Mouse (Mus musculus) activated CD4-positive, CD25-positive, alpha-beta regulatory T cell, adult 9 weeks (primary cell): ENCODE results near the gene Arvcf. TPM values are rescaled to one million over a fixed set of nuclear protein-coding genes. Genes with fewer than 3 reads are reported as not detected.

Source experiments
- polyA plus RNA-seq: library from polyadenylated mRNA; unstranded; fragments of 100-300 nt; shearing (Covaris generic); gene quantifications from one replicate; pipeline ENCODE4 v1.2.1, GENCODE M21; 2017

Arvcf gene
- 1.3 TPM for polyA plus RNA-seq

DNA sequence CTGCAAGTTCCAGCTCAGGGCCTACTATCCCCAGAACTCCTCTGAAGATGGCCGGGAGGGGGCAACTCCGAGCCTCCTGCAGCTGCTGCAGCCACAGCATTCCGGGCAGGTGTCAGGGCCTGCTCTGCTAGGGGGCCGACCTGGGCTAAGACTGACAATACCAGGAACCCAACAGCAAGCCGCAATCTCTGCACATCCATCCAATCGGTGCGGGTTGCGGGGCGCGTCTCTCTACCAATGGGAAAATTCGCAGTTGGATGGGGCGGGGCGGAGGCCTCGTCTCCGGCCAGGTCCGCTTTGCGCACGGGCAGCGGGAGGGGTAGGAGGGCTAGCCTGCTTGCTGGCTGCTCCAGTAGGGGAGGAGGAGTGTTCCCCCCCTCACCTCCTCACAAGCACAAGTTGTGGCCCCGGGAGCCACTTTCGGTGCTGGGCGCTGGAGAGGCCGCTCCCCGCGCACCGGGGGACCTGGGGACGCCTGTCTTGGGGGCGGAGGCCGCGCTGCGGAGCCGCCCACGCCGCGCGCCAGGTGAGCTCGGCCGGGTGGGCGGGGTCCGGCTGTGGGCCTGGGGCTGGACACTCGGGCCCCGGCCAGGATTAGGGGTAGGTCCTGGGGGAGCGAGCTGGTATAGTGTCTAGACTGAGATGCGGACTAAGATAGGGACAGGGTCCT is at the start of gene Arvcf, which contains the start of gene Tango2:
Gene Arvcf, plus strand, starts transcription at position 252 of the 670 bp plus-strand sequence.
Gene Tango2, minus strand, starts transcription at position 173 of the 670 bp plus-strand sequence.

DNA sequence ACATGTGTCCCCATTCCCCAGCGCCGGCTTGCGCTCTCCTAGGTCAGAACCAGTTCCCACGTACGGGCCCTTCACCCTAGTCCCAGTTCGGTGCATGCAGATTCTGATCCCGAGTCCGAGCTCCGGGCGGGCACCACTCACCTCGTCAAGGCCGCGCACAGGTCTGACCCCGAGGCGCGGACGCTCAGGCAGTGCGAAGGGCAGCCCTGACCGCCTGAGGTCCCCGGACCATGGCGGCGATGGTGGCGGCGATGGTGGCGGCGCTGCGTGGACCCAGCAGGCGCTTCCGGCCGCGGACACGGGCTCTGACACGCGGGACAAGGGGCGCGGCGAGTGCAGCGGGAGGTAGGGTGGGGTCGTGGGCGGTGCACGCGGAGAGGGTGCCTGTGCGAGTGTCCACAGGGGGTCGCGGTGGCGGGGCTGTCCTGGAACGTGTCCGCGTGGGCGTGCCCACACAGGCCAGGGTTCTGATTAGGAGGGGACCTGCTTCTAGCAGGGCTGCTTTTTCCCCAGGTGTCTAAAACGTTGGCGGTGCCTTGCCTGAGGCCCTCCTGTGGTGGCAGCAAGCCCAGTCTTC is 78.3 kb downstream of the Arvcf start, which contains the start of gene Txnrd2:
Gene Txnrd2, plus strand, starts transcription at position 170 of the 577 bp plus-strand sequence.

DNA sequence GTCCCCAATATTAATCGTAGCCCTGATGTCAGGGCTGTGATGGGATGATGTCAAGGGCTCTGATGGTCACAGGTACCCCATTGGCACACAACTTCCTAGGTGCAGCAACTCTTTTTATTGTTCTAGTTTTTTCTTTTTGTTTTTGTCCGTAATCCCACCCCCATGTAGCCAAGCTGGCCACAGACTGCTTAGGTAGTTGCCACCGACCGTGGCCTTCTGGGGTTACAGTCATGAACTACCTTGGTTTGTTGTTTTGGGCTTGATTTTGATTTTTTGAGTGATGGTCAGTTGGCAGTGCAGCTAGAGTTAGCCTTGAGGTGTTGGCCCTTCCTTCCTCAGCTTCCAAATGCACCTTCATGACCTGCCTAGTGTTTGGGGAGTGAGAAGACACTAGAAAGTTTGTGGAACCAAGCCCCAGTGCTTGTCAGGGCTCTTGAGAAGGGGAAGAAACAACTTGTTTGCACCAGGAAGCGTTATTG is 78.9 kb downstream of the Arvcf start, which contains the start of gene Comt:
Gene Comt, minus strand, starts transcription at position 51 of the 479 bp plus-strand sequence.

Other genes with a start within 250 kb of the Arvcf start
- not detected for gene Rtn4r, start 220.5 kb upstream of the Arvcf start, polyA plus RNA-seq
- gene Ccdc188, start 130.3 kb upstream of the Arvcf start, polyA plus RNA-seq: not detected
- 2.7 TPM for gene Zdhhc8, start 113.0 kb upstream of the Arvcf start, polyA plus RNA-seq
- gene Trmt2a, start 99.5 kb upstream of the Arvcf start, polyA plus RNA-seq: 102 TPM
- 190 TPM for gene Ranbp1, start 99.5 kb upstream of the Arvcf start, polyA plus RNA-seq
- gene Gm49776, start 89.9 kb upstream of the Arvcf start, polyA plus RNA-seq: not detected
- 26.6 TPM for gene Dgcr8, start 58.9 kb upstream of the Arvcf start, polyA plus RNA-seq
- gene Tango2, start 79 bp upstream of the Arvcf start, polyA plus RNA-seq: 58.5 TPM
- gene Txnrd2, start 78.2 kb downstream of the Arvcf start, polyA plus RNA-seq: 31.0 TPM
- gene Comt, start 78.7 kb downstream of the Arvcf start, polyA plus RNA-seq: 78.3 TPM
- 15.6 TPM for gene Gnb1l, start 150.5 kb downstream of the Arvcf start, polyA plus RNA-seq
- gene Rtl10, start 150.7 kb downstream of the Arvcf start, polyA plus RNA-seq: 0.89 TPM
- gene Tbx1, start 242.5 kb downstream of the Arvcf start, polyA plus RNA-seq: not detected